ENCODE assay signal across 8 mouse cellular contexts in genomic region chr2:166342407-166342806, GRCm38 (mm10).
DNase-seq lines count a peak whose midpoint lies in the region; ATAC-seq and TF ChIP-seq lines count a peak whose summit lies in the region.

No protein-coding gene starts in this region.

- DNase-seq in lung, embryonic 14.5 days: peak; percentile 86
- DNase-seq in lung, postnatal 25 days (ENCODE audit: low spot score): no peak
- DNase-seq in fibroblast of lung, adult 2 months (ENCODE audit: low read depth): peak; percentile 74
- DNase-seq in kidney, postnatal 10 days: peak; percentile 78
- peak; percentile 85 for DNase-seq in limb, embryonic 14.5 days (ENCODE audit: low spot score)
- no peak for DNase-seq in spleen, postnatal 10 days (ENCODE audit: low spot score in 2 of 2)
- DNase-seq in liver, embryonic 11.5 days (ENCODE audit: low spot score): no peak
- no peak for DNase-seq in thymus, postnatal 25 days

- no peak overlapping the region for H3K4me3 ChIP-seq in lung, embryonic 14.5 days (ENCODE audit: low read depth, low read length)
- no peak overlapping the region for H3K4me3 ChIP-seq in limb, embryonic 14.5 days (replicated peaks; ENCODE audit: low read length)
- H3K4me3 ChIP-seq in liver, embryonic 11.5 days (ENCODE audit: low read depth, low read length): no peak overlapping the region

- no peak overlapping the region for H3K4me2 ChIP-seq in lung, embryonic 14.5 days
- H3K4me2 ChIP-seq in limb, embryonic 14.5 days (replicated peaks; ENCODE audit: low read depth, low read length, severe bottlenecking): no peak overlapping the region
- no peak overlapping the region for H3K4me2 ChIP-seq in liver, embryonic 11.5 days

- H3K9ac ChIP-seq in lung, embryonic 14.5 days: no peak overlapping the region
- no peak overlapping the region for H3K9ac ChIP-seq in limb, embryonic 14.5 days (ENCODE audit: low read depth, low read length, severe bottlenecking)
- no peak overlapping the region for H3K9ac ChIP-seq in liver, embryonic 11.5 days (ENCODE audit: low read depth, low read length)

- peaks cover 12% of the 10 kb centered on the region for H3K4me1 ChIP-seq in lung, embryonic 14.5 days (ENCODE audit: insufficient read depth)
- H3K4me1 ChIP-seq in limb, embryonic 14.5 days (ENCODE audit: control insufficient read depth, insufficient read depth, low read length): peaks cover 48% of the 10 kb centered on the region
- no peaks in the 10 kb centered on the region; the same call in 1 of the 2 replicates for H3K4me1 ChIP-seq in liver, embryonic 11.5 days (replicated peaks; ENCODE audit: control insufficient read depth, insufficient read depth, low read length)

- TF ChIP-seq CTCF in lung, embryonic 14.5 days (IDR thresholded peaks at IDR 0.05; ENCODE audit: low read depth): no peak

- H3K9me3 ChIP-seq in lung, embryonic 14.5 days (ENCODE audit: low read depth, low read length): no peaks in the 10 kb centered on the region
- no peaks in the 10 kb centered on the region for H3K9me3 ChIP-seq in limb, embryonic 14.5 days (ENCODE audit: control insufficient read depth, low read length)
- no peaks in the 10 kb centered on the region for H3K9me3 ChIP-seq in liver, embryonic 11.5 days (ENCODE audit: control insufficient read depth, low read length)

- ATAC-seq in lung, embryonic 14.5 days (ENCODE audit: insufficient read depth): no peak
- no peak for ATAC-seq in limb, embryonic 14.5 days (ENCODE audit: low FRiP score, low read depth)
- no peak for ATAC-seq in liver, embryonic 11.5 days (replicated peaks; ENCODE audit: low FRiP score)

- no peak overlapping the region for H3K27ac ChIP-seq in lung, embryonic 14.5 days (ENCODE audit: low read depth)
- peak overlapping the region; percentile 74 for H3K27ac ChIP-seq in limb, embryonic 14.5 days (replicated peaks; ENCODE audit: low read depth, low read length)
- no peak overlapping the region for H3K27ac ChIP-seq in liver, embryonic 11.5 days (ENCODE audit: low read depth, low read length)

- 61% methylated on average over 9 of the region's 9 CpGs for WGBS in lung, embryonic 14.5 days
- WGBS in limb, embryonic 14.5 days: 37% methylated on average over 9 of the region's 9 CpGs
- WGBS in liver, embryonic 11.5 days: 78% methylated on average over 9 of the region's 9 CpGs

- no peaks in the 10 kb centered on the region for H3K36me3 ChIP-seq in lung, embryonic 14.5 days (ENCODE audit: insufficient read depth)
- no peaks in the 10 kb centered on the region for H3K36me3 ChIP-seq in limb, embryonic 14.5 days (ENCODE audit: control insufficient read depth, insufficient read depth, low read length)
- H3K36me3 ChIP-seq in liver, embryonic 11.5 days (ENCODE audit: control insufficient read depth, insufficient read depth, low read length): no peaks in the 10 kb centered on the region

- TF ChIP-seq POLR2A in limb, embryonic 14.5 days (IDR thresholded peaks at IDR 0.05; ENCODE audit: borderline replicate concordance, extremely low read depth, insufficient read depth, insufficient read length): no peak

- 0 out of 2 replicates have a peak, but pooled peaks cover 12% of the 10 kb centered on the region for H3K27me3 ChIP-seq in lung, embryonic 14.5 days (ENCODE audit: insufficient read depth, low read length)
- no peaks in the 10 kb centered on the region for H3K27me3 ChIP-seq in limb, embryonic 14.5 days (ENCODE audit: control insufficient read depth, insufficient read depth, low read length)
- no peaks in the 10 kb centered on the region for H3K27me3 ChIP-seq in liver, embryonic 11.5 days (replicated peaks; ENCODE audit: control insufficient read depth, insufficient read depth, low read length)

Comparison
In these comparisons a context has a peak if more than half of its experiments do, and no peak if none do; other contexts are left out.
1. DNase-seq: peak in lung, embryonic 14.5 days (single experiment), fibroblast of lung, adult 2 months (single experiment), kidney, postnatal 10 days (single experiment) and limb, embryonic 14.5 days (single experiment); none in lung, postnatal 25 days (single experiment), spleen, postnatal 10 days (0 of 2), liver, embryonic 11.5 days (single experiment) and thymus, postnatal 25 days (single experiment).